Mouse (Mus musculus) cortical plate, adult 2 months (tissue): ENCODE results near the gene Mkks.

Experiments
- CTCF ChIP-seq: fragments of 200-500 bp; IDR thresholded peaks from 2 replicates; pipeline ENCODE4 v1.5.1; 2011; ENCODE audit warnings: mild to moderate bottlenecking, control low read depth, low read length; ENCODE audit not compliant: insufficient read depth; ENCODE audit errors: extremely low read depth
- POLR2A ChIP-seq: fragments of 200-500 bp; IDR thresholded peaks from 2 replicates; pipeline ENCODE4 v1.6.1; 2011; ENCODE audit warnings: mild to moderate bottlenecking, low read length, control low read depth; ENCODE audit not compliant: insufficient read depth; ENCODE audit errors: extremely low read depth

- TF ChIP-seq CTCF (no peak), POLR2A (no peak)
These were observed 5.6 kb downstream of the Mkks start, which contains the start of gene AL731706.2 for GRCm38 (mm10) chr2:136885579-136885978.
